Mouse (Mus musculus): ENCODE measurements at regions not wholly inside any gene's neighbourhood (a gene's known extent, or its start where the extent isn't known, plus 50 kb on each side); places are given as distances from the start of the nearest gene placed in this dataset.
"Not testable (repeated sequence)": the region's sequence is repeated elsewhere in the genome, so short reads cannot be mapped to it uniquely, and the experiment has no call there.

DNA sequence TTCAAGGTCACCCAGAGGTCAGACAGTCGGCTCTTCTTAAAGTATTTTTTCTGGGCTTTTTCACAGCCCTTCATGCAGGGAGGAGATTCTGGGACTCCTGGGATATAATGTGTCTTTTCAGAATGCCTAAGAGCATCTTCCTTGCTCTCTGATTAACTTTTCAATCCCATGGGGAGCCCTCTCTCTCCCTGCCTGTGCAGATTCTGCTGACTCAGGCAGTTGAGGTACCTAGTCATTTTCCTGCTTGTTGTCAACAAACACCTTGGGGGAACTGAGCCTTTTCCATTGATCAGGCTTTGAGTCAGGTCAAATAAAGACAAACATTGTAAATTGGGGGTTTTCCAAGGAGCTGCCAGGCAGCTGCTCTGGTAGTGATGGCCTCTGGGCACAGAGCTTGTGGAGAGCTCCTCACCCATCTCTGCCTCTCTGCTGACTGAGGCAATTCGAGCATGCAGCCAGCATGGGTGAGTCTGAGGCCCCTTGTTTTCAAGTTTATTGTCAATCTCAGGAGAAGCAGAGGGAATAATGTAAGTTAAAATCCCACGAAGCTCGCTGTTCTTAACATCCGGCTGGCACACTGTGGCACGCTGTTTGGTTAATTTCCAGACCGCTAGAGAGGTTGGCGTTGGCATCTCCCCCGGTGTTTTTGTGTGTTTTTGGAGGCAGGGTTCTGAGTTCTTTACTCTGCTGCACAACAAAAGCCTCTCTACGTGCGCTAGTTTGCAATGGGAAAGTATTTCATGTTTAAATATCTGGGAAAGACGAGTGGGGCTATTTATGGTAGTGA, 159.8 kb upstream of the Trpc7 start:
- peak; percentile 33 for DNase-seq (ENCODE audit: low read depth, low spot score)

DNA sequence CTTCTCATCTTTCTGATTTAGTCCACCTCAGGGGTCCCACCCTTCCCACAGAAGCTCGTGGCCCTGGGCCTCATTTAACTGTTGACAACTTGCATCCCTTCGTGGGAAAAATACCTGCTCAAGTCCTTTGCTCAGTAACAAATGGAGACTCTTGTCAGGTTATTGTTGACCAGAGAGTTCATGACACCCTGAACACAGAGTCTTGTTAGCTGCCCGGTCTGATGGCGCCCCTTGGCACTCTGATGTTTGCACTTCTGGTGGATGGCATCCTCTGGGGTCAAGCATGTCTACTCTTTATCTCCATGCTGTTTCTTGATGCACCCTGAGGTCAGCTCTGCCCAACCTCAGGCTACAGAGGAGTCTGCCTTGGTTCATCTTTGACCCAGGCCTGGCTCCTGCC, 157.6 kb upstream of the Trpc7 start:
- no peak for DNase-seq (ENCODE audit: low read depth, low spot score)

DNA sequence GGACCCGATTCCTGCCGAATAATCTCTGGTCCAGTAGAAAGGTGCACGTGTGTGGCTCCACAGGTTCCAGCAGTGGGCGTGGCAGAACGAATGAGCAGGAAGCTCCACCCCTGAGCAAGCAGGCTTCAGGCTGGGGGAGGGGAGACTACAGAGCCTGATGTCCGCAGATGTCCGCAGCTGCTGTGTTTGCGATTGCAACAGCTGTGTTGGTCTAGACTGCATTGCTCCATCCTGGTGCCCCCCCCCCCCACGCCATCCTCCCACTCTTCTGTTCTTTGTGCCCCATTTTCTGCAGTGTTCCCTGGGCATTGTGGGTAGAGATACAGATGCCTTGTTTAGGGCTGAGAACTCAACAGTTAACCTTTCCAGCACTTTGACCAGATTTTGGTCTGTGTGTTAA, 150.3 kb upstream of the Trpc7 start:
- peak; percentile 20 for DNase-seq (ENCODE audit: low read depth, low spot score)

DNA sequence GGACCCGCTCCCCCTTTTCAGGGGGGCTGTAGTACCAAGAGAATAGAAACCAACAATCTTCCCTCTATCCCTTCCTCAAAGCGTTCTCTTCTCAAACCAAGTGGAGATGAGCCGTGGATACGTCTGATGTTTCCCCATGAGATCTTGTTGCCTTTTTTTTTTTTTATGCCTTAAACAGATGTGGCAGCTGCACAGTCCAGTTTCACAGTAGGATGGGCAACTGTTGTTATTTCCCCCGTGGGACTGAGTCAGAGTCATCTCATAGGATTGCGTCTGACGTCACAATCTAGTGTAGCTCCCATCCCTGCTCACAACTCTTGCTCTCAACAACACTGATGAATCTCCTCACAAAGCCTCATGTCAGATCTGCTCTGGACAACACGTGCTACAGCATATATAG, 148.7 kb upstream of the Trpc7 start:
- DNase-seq (ENCODE audit: low read depth, low spot score) = no peak

DNA sequence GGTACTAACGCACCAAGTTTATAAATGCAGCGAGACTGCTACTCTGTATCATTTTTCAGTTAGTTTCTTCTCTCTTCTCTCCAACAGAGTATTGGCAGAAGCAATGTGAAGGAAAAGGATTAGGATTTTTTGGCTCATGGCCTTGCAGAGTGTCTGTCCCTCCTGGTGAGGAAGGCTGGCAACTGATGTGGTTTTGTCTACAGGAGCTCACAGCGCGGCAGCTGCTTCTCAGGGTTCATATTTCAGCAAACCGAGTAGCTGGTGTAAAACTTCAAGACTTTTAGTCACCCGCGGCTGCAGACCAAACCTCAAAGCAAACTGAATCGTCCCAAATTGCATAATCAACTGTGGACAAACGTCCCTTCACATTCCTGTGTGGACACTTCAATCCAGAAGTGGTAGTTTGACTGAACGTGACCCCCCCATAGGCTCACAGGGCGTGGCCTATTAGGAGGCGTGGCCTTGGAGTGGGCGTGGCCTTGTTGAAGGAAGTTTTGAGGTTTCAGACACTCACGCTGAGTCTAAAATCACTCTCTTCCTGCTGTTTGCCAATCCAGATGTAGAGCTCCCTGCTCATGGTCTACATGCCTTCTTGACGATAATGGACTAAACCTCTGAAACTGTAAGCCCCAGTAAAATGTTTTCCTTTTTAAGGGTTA, 147.7 kb upstream of the Trpc7 start:
- DNase-seq (ENCODE audit: low read depth, low spot score) = no peak

DNA sequence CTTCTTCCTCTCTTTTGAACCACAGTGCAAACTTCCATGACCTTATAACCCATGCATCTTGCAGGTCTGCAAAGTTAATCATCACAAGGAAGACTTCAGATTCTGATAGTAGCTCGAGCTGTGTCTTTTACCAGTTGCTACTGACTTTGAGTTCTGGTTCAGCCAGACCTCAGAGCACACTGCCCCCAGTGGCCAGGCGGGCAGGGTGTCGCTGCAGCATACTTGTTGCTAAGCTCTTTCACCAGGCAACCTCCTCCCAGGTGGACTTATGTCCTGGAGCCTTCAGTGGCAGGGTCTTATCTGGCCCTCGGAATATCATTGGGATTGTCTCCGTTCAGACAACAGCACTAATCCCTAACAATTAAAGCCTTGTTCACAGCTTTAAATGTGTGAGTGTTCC, 146.7 kb upstream of the Trpc7 start:
- peak; percentile 14 for DNase-seq (ENCODE audit: low read depth, low spot score)

DNA sequence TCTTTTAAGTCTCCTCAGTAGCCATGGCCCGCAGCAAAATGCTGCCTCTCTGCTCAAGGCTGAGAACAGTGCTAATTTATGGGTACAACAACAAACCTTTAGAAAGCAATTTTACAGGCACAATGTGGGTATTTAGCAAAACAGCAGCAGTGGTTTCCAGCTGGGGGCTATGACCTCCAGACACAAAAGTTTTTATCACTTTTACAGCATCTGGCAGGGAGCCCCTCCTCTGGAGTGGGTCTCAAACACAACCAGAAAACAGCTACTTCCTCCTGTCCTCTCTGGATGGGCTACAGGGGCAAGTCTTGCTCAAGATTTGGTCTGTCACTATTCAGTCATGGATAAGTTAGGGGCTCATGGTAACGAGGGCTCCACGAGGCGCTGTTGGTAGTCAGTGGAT, 137.1 kb upstream of the Trpc7 start:
- DNase-seq (ENCODE audit: low read depth, low spot score) = no peak

DNA sequence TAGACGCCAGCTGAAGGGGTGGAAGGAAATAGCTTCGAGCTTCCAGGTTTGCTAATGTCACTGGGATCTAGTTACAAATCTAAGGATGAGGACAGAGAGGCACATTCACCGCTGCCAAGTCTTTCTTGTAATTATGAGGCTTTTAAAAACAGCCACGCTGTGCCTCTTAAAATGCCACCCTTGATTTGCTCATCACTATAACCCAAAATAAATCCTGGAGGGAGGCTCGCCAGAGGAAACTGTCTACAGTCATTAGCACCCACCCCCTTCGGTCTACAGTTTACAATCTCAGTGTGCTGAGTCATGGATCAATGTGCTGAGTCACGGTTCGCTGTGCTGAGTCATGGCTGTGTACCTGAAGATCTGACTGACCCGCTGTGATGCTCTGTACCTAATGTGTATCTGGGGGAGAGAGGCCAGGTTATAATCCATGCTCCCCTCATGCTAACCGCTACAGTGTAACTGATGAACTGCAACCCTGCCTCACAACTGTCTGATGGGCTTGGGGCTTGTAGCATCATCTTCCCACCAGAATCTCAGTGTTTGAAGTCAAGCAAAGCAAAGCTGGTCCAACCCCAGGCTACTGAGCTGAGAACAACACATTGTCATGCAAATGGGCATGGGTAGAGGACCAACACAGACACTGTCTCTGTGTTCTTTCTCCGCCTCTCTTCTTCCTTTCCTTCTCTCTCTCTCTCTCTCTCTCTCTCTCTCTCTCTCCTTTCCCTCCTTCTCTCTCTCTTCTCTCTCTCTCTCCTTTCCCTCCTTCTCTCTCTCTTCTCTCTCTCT, 122.0 kb upstream of the Trpc7 start:
- peak; percentile 91 for DNase-seq (ENCODE audit: low read depth, low spot score)

DNA sequence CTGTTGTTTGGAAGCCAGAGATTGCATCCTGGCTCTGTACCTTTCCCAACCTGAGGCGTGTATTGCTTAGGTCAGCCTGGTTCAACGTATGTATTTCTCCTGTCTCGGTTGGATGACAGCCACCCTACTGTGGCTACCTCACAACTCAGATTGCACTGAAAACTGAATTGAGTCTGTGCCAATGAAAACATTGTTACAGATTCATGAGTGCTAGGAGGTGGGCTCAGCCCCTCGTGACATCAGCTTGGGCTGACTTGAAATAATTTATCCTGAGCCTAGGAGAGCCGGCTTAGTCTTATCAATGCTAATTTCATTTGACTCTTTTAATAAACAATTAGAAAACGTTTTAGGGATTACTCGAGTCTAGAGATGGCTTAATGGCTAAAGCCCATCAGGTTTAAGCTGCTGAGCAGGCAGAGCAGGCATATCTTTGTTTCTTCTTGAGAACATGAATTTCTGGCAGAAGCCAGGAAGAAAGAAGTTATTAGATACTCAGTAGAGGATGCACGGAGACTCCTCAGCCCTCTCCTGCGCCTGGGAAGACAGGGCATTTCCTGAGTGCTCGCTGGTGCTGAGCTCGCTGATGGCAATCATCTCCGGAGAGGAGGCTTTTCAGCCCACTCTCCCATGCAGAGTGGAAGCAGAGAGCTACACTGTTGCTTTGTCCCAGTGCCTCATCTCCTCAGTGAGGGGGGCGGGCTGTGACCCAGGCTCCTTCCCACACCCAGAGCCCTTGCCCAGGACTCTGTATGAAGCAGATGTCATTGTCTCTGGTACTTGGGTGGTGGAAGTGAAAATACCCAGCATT, 120.9 kb upstream of the Trpc7 start:
- peak; percentile 48 for DNase-seq (ENCODE audit: low read depth, low spot score)

DNA sequence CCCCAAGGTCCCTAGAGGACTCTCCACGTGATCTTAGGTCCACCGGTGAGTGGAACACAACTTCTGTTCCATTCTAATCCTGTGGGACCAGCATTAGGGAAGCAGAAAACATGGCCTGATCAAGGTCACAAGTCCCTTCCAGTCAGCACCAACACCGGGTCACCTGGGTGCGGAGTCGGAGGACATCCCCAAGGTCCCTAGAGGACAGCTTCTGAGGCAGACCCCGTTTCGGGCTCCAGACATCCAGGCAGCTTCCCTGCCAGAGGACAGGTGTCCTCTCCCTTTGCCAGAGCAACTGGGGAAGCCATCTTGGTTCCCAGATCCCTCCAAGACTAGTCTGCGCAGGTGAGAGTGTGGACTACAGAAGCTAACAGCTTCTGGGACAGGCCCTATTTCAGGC, 111.4 kb upstream of the Trpc7 start:
- not testable (repeated sequence) for DNase-seq (ENCODE audit: low read depth, low spot score)

DNA sequence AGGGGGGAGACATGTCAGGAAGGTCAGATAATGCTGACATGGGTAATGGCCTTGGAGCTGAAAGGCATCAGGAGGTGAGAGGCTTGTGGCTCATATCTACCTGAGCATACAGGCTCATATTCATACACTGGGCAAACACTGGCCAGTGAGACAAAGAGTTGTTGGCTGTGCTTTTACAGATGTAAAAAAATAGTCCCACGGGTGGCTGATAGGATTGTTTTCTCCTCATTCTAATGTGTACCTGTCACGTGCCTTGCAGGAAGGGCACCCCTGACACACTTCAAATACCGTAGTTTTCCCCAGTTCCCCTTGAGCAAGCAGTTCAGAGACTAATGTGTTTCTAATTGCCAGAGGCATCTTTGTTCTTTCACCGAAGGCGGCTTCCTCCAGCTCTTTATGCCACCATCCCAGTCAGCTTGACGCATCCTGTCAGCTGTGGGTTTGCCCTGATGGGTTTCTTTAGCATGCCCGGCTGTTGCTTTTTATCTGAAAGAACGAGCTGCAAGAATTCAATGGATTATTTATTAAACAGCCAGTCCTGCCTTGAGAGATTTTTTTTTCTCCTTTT, 107.9 kb upstream of the Trpc7 start:
- peak; percentile 44 for DNase-seq (ENCODE audit: low read depth, low spot score)

DNA sequence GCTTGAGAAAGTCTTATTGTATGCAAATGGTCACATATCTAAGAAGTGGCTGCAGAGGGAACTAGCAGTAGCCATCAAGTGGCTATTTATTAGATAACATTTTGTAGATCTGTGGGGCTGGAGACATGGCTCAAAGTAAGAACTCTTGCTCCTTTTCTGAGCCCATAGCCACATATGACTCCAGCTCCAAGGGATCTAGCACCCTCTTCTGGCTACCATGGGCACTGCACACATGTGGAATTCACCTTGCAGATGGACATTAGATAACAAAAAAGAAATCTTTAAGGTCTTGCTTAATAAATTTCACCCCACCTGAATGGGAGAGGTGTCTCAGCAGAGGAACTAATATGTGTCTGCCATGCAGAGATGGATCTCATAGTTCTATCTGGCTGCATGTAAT, 96.2 kb upstream of the Trpc7 start:
- no peak for DNase-seq (ENCODE audit: low read depth, low spot score)

DNA sequence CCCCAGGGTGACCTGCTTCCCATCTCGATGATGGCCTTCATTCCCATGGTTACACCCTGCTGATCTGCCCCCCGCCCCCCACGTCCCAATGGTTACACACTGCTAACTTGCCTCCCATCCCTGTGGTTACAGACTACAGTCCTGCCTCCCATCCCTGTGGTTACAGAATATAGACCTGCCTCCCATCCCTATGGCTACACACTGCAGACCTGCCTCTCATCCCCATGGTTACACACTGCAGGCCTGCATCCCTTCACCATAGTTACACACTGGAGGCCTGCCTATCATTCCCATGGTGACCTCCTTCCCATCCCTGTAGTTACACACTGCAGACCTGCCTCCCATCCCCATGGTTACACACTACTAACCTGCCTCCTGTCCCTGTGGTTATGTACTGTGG, 78.3 kb upstream of the Trpc7 start:
- DNase-seq (ENCODE audit: low read depth, low spot score) = peak; percentile 9

DNA sequence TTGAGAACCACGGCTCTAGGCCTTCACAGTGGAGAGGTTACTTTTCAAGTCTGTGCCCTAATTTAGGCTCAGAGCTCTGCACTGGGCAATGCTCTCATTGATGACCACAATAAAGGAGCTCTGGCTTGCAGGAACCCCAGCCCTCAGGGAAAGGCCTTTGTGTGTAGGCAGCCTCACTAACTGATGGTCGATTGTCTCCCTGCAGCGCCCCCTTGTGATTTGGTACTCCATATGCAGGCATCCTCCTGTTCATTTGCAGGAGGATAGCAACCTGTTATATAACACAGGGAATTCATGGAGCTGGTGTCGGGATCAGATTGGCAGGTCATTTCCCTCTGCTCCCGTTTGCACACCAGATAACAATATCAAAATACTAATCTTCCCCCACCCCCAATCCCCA, 59.6 kb upstream of the Trpc7 start:
- DNase-seq (ENCODE audit: low read depth, low spot score) = no peak

DNA sequence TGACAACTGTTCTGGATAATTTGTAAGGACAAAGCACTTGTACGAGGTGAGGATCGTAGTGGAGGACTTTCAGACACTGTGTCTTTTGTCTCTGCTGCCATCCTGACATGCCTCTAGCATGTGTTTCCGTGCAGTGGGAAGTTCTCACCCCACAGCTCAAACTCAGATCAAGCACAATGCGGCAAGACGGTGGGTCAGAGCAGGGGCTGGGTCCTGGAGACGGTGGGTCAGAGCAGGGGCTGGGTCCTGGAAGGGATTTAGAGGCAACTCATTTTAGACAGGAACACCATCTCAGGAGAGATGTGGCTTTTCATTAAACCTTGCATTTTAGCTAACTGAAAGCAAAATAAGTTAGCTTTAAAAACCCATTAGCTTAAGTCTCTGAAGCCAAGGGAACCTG, 52.3 kb upstream of the Trpc7 start:
- no peak for DNase-seq (ENCODE audit: low read depth, low spot score)

DNA sequence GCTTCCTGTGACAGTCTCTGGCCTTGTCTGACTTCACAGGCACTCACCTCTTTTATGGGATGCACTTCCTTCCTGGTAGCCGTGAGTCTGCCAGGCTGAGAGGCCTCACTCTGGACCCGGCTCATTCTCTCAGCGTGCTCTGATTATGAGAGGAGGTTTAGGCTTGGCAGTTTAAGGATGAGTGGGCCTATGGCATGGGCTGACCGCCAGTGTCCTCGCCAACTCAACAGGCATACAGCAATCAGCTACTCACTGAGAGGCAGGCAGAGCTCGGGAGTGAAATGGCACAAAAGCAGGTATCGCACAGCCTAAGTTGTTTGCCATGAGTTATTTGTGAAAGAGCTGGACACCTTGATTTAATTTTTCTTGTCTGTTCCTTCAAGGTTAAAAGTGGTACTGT, 51.5 kb upstream of the Trpc7 start:
- peak; percentile 13 for DNase-seq (ENCODE audit: low read depth, low spot score)
